Mouse (Mus musculus): ENCODE results near the gene Hmx1. TPM values are rescaled to one million over a fixed set of nuclear protein-coding genes. Genes with fewer than 3 reads are reported as not detected.

Hmx1 gene
- polyA plus RNA-seq, 1 experiment, result 0.24 TPM

- TF ChIP-seq CTCF (IDR thresholded peaks at IDR 0.05; ENCODE audit: borderline replicate concordance, control insufficient read depth, extremely low read depth, insufficient read depth, low read length, poor library complexity) (no peak), POLR2A (IDR thresholded peaks at IDR 0.05; ENCODE audit: control insufficient read depth, extremely low read depth, insufficient read depth, low read length, poor library complexity) (no peak)
- Histone ChIP-seq H3K27me3 (ENCODE audit: control insufficient read depth, insufficient read depth, low read length) (no peaks in the 10 kb centered on the region), H3K4me1 (replicated peaks; ENCODE audit: control insufficient read depth, insufficient read depth, low read length) (no peaks in the 10 kb centered on the region), H3K4me3 (ENCODE audit: control insufficient read depth, insufficient read depth, low read length) (no peak overlapping the region), H3K27ac (ENCODE audit: control insufficient read depth, insufficient read depth, low read length) (no peak overlapping the region), H3K36me3 (ENCODE audit: control insufficient read depth, insufficient read depth, low read length) (no peaks in the 10 kb centered on the region)
- no peak for DNase-seq
- 65% methylated on average over 6 of the region's 6 CpGs for WGBS
Observed at GRCm38 (mm10) chr5:35432098-35432497, 43.2 kb downstream of the Hmx1 start.

GRCm38 (mm10) chr5:35434038-35434437, 45.1 kb downstream of the Hmx1 start:
- TF ChIP-seq CTCF (IDR thresholded peaks at IDR 0.05; ENCODE audit: borderline replicate concordance, control insufficient read depth, extremely low read depth, insufficient read depth, low read length, poor library complexity) (no peak), POLR2A (IDR thresholded peaks at IDR 0.05; ENCODE audit: control insufficient read depth, extremely low read depth, insufficient read depth, low read length, poor library complexity) (no peak)
- Histone ChIP-seq H3K27me3 (ENCODE audit: control insufficient read depth, insufficient read depth, low read length) (no peaks in the 10 kb centered on the region), H3K27ac (ENCODE audit: control insufficient read depth, insufficient read depth, low read length) (no peak overlapping the region), H3K4me1 (replicated peaks; ENCODE audit: control insufficient read depth, insufficient read depth, low read length) (no peaks in the 10 kb centered on the region), H3K36me3 (ENCODE audit: control insufficient read depth, insufficient read depth, low read length) (no peaks in the 10 kb centered on the region), H3K4me3 (ENCODE audit: control insufficient read depth, insufficient read depth, low read length) (no peak overlapping the region)
- DNase-seq, result no peak
- 29% methylated on average over 5 of the region's 5 CpGs for WGBS

GRCm38 (mm10) chr5:35434703-35435102, 45.8 kb downstream of the Hmx1 start:
- no peaks in the 10 kb centered on the region for H3K36me3 ChIP-seq (ENCODE audit: control insufficient read depth, insufficient read depth, low read length)
- TF ChIP-seq CTCF (IDR thresholded peaks at IDR 0.05; ENCODE audit: borderline replicate concordance, control insufficient read depth, extremely low read depth, insufficient read depth, low read length, poor library complexity) (no peak), POLR2A (IDR thresholded peaks at IDR 0.05; ENCODE audit: control insufficient read depth, extremely low read depth, insufficient read depth, low read length, poor library complexity) (no peak)
- DNase-seq, result no peak
- no peaks in the 10 kb centered on the region for H3K27me3 ChIP-seq (ENCODE audit: control insufficient read depth, insufficient read depth, low read length)
- no peak overlapping the region for H3K27ac ChIP-seq (ENCODE audit: control insufficient read depth, insufficient read depth, low read length)
- WGBS, result 77% methylated on average over 6 of the region's 6 CpGs
- no peak overlapping the region for H3K4me3 ChIP-seq (ENCODE audit: control insufficient read depth, insufficient read depth, low read length)
- H3K4me1 ChIP-seq (replicated peaks; ENCODE audit: control insufficient read depth, insufficient read depth, low read length), result no peaks in the 10 kb centered on the region

- WGBS, result 86% methylated on average over 6 of the region's 6 CpGs
- no peak overlapping the region for H3K4me3 ChIP-seq (ENCODE audit: control insufficient read depth, insufficient read depth, low read length)
- no peaks in the 10 kb centered on the region for H3K4me1 ChIP-seq (replicated peaks; ENCODE audit: control insufficient read depth, insufficient read depth, low read length)
- no peak overlapping the region for H3K27ac ChIP-seq (ENCODE audit: control insufficient read depth, insufficient read depth, low read length)
- TF ChIP-seq CTCF (IDR thresholded peaks at IDR 0.05; ENCODE audit: borderline replicate concordance, control insufficient read depth, extremely low read depth, insufficient read depth, low read length, poor library complexity) (no peak), POLR2A (IDR thresholded peaks at IDR 0.05; ENCODE audit: control insufficient read depth, extremely low read depth, insufficient read depth, low read length, poor library complexity) (no peak)
- H3K36me3 ChIP-seq (ENCODE audit: control insufficient read depth, insufficient read depth, low read length), result no peaks in the 10 kb centered on the region
- no peaks in the 10 kb centered on the region for H3K27me3 ChIP-seq (ENCODE audit: control insufficient read depth, insufficient read depth, low read length)
- DNase-seq, result no peak
Observed at GRCm38 (mm10) chr5:35438805-35439204, 49.9 kb downstream of the Hmx1 start.

- no peak for DNase-seq
- Histone ChIP-seq H3K4me1 (replicated peaks; ENCODE audit: control insufficient read depth, insufficient read depth, low read length) (no peaks in the 10 kb centered on the region), H3K36me3 (ENCODE audit: control insufficient read depth, insufficient read depth, low read length) (no peaks in the 10 kb centered on the region), H3K4me3 (ENCODE audit: control insufficient read depth, insufficient read depth, low read length) (no peak overlapping the region), H3K27ac (ENCODE audit: control insufficient read depth, insufficient read depth, low read length) (no peak overlapping the region), H3K27me3 (ENCODE audit: control insufficient read depth, insufficient read depth, low read length) (no peaks in the 10 kb centered on the region)
- no peak for TF ChIP-seq CTCF (IDR thresholded peaks at IDR 0.05; ENCODE audit: borderline replicate concordance, control insufficient read depth, extremely low read depth, insufficient read depth, low read length, poor library complexity)
- no peak for TF ChIP-seq POLR2A (IDR thresholded peaks at IDR 0.05; ENCODE audit: control insufficient read depth, extremely low read depth, insufficient read depth, low read length, poor library complexity)
- WGBS, result 83% methylated on average over 8 of the region's 8 CpGs
Observed at GRCm38 (mm10) chr5:35440459-35440858, 51.6 kb downstream of the Hmx1 start.

- H3K4me1 ChIP-seq (replicated peaks; ENCODE audit: control insufficient read depth, insufficient read depth, low read length), result no peaks in the 10 kb centered on the region
- WGBS, result 72% methylated on average over 9 of the region's 9 CpGs
- DNase-seq, result no peak
Observed at GRCm38 (mm10) chr5:35441411-35441810, 52.5 kb downstream of the Hmx1 start.

GRCm38 (mm10) chr5:35444731-35445130, 55.8 kb downstream of the Hmx1 start:
- 94% methylated on average over 12 of the region's 12 CpGs for WGBS
- no peak for TF ChIP-seq POLR2A (IDR thresholded peaks at IDR 0.05; ENCODE audit: control insufficient read depth, extremely low read depth, insufficient read depth, low read length, poor library complexity)
- no peak for TF ChIP-seq CTCF (IDR thresholded peaks at IDR 0.05; ENCODE audit: borderline replicate concordance, control insufficient read depth, extremely low read depth, insufficient read depth, low read length, poor library complexity)

More at GRCm38 (mm10) chr5:35441411-35441810, 52.5 kb downstream of the Hmx1 start:
- Histone ChIP-seq H3K27ac (ENCODE audit: control insufficient read depth, insufficient read depth, low read length) (no peak overlapping the region), H3K27me3 (ENCODE audit: control insufficient read depth, insufficient read depth, low read length) (no peaks in the 10 kb centered on the region), H3K4me3 (ENCODE audit: control insufficient read depth, insufficient read depth, low read length) (no peak overlapping the region), H3K36me3 (ENCODE audit: control insufficient read depth, insufficient read depth, low read length) (no peaks in the 10 kb centered on the region)
- TF ChIP-seq CTCF (IDR thresholded peaks at IDR 0.05; ENCODE audit: borderline replicate concordance, control insufficient read depth, extremely low read depth, insufficient read depth, low read length, poor library complexity), result no peak
- no peak for TF ChIP-seq POLR2A (IDR thresholded peaks at IDR 0.05; ENCODE audit: control insufficient read depth, extremely low read depth, insufficient read depth, low read length, poor library complexity)

More at GRCm38 (mm10) chr5:35444731-35445130, 55.8 kb downstream of the Hmx1 start:
- DNase-seq, result no peak
- Histone ChIP-seq H3K4me3 (ENCODE audit: control insufficient read depth, insufficient read depth, low read length) (no peak overlapping the region), H3K4me1 (replicated peaks; ENCODE audit: control insufficient read depth, insufficient read depth, low read length) (no peaks in the 10 kb centered on the region), H3K27ac (ENCODE audit: control insufficient read depth, insufficient read depth, low read length) (no peak overlapping the region), H3K27me3 (ENCODE audit: control insufficient read depth, insufficient read depth, low read length) (0 out of 2 replicates have a peak, but pooled peaks cover 2% of the 10 kb centered on the region), H3K36me3 (ENCODE audit: control insufficient read depth, insufficient read depth, low read length) (no peaks in the 10 kb centered on the region)
